ENCODE assay signal across 8 mouse cellular contexts in genomic region chr2:120352682-120353646, GRCm38 (mm10). TPM values are rescaled to one million over a fixed set of nuclear protein-coding genes. Genes with fewer than 3 reads are reported as not detected.
DNase-seq lines count a peak whose midpoint lies in the region; ATAC-seq and TF ChIP-seq lines count a peak whose summit lies in the region.

Gene Vps39 (minus strand): TSS chr2:120353137.

- H3K4me2 ChIP-seq in forebrain, embryonic 15.5 days (replicated peaks): peak within 1 kb of the TSS; percentile 54

- DNase-seq in ES-E14 (ENCODE audit: low read depth, low spot score): peak; percentile 92
- peak; percentile 86 for DNase-seq in cerebellum, adult 11-12 months
- peak; percentile 81 for DNase-seq in heart, postnatal 25 days (ENCODE audit: low spot score)
- DNase-seq in layer of hippocampus, adult 18-20 months (ENCODE audit: low spot score in 2 of 2): peak; percentile 83 to 91
- peak; percentile 85 for DNase-seq in lung, adult 2 months
- DNase-seq in thymus, adult 18-20 months: peak; percentile 79 to 86

- H3K4me1 ChIP-seq in ES-E14 (ENCODE audit: control insufficient read depth in 2 of 2, insufficient read depth in 2 of 2, low read length in 2 of 2, poor library complexity in 1 of 2): 0 out of 4 replicates have a peak, but pooled peaks cover 0 to 3% of the 10 kb centered on the region in 2 experiments
- H3K4me1 ChIP-seq in forebrain, embryonic 15.5 days: peaks cover 16% of the 10 kb centered on the region
- H3K4me1 ChIP-seq in lung, adult 2 months (ENCODE audit: control insufficient read depth, insufficient read depth, low read length): peaks cover 9% of the 10 kb centered on the region

- peaks cover 12% of the 10 kb centered on the region for H3K36me3 ChIP-seq in ES-E14 (ENCODE audit: control insufficient read depth, insufficient read depth, low read length, poor library complexity, severe bottlenecking)
- H3K36me3 ChIP-seq in forebrain, embryonic 15.5 days: peaks cover 41% of the 10 kb centered on the region

- peak; percentile 100 for ATAC-seq in forebrain, embryonic 15.5 days (replicated peaks)
- ATAC-seq in neutrophil, adult 5-6 weeks (ENCODE audit: extremely low read depth, insufficient number of reproducible peaks, low FRiP score, poor library complexity, severe bottlenecking): peak; percentile 96

- TF ChIP-seq POLR2A in lung, adult 2 months (IDR thresholded peaks at IDR 0.05; ENCODE audit: borderline replicate concordance, extremely low read depth, low read depth, low read length): peak; percentile 86; the same call in 1 of the 2 replicates

- intact Hi-C loops in heart, postnatal 25 days (cut with DNase I): loop anchor here (5.0 kb wide), 1 partner anchor 49 kb away; the partner anchor contains the start of genes Ganc and Tmem87a

- in situ Hi-C loops in ES-E14 (cut with MboI; ENCODE audit: low sequenced_read_pairs in 2 of 2, unreplicated experiment in 2 of 2): no loop called here

- no peaks in the 10 kb centered on the region for H3K27me3 ChIP-seq in forebrain, embryonic 15.5 days

- H3K9ac ChIP-seq in ES-E14 (ENCODE audit: insufficient read depth, low read depth, low read length, poor library complexity, severe bottlenecking): peak within 1 kb of the TSS; percentile 95
- H3K9ac ChIP-seq in forebrain, embryonic 15.5 days (replicated peaks): peak within 1 kb of the TSS; percentile 88

- 11% methylated on average over 44 of the region's 44 CpGs for WGBS in forebrain, embryonic 15.5 days
- 13% methylated on average over 44 of the region's 44 CpGs for WGBS in lung, adult 2 months

- no peak for TF ChIP-seq CTCF in lung, adult 2 months (IDR thresholded peaks at IDR 0.05; ENCODE audit: insufficient read depth, low read length)

- peak within 1 kb of the TSS; percentile 99 to 100 for H3K4me3 ChIP-seq in ES-E14 (ENCODE audit: insufficient read depth in 1 of 2, low read depth in 1 of 2, low read length in 2 of 2, poor library complexity in 1 of 2, severe bottlenecking in 1 of 2)
- H3K4me3 ChIP-seq in forebrain, embryonic 15.5 days: peak within 1 kb of the TSS; percentile 64
- peak within 1 kb of the TSS; percentile 92 for H3K4me3 ChIP-seq in lung, adult 2 months (replicated peaks; ENCODE audit: extremely low read depth, low read depth, low read length)

- no peak within 1 kb of the TSS for H3K27ac ChIP-seq in ES-E14 (ENCODE audit: insufficient read depth, low read depth, low read length, poor library complexity, severe bottlenecking)
- H3K27ac ChIP-seq in forebrain, embryonic 15.5 days (replicated peaks): peak within 1 kb of the TSS; percentile 57

- H3K9me3 ChIP-seq in ES-E14 (ENCODE audit: control insufficient read depth, insufficient read depth, low read depth, low read length): no peaks in the 10 kb centered on the region
- H3K9me3 ChIP-seq in forebrain, embryonic 15.5 days: no peaks in the 10 kb centered on the region

TF ChIP-seq in ES-E14, 5 proteins besides CTCF, POLR2A, EP300 and RAD21:
- 0 out of 2 replicates have a peak, but pooled peaks have one; percentile 26 for TF ChIP-seq ZNF384 (IDR thresholded peaks at IDR 0.05; ENCODE audit: low read depth, low read length)
- peak; percentile 53; the same call in 1 of the 2 replicates for TF ChIP-seq HCFC1 (IDR thresholded peaks at IDR 0.05; ENCODE audit: borderline replicate concordance, insufficient read depth, low read length)
- no peak for TF ChIP-seq MAFK (IDR thresholded peaks at IDR 0.05; ENCODE audit: insufficient read depth, low read depth, low read length)
- no peak for TF ChIP-seq CHD2 (IDR thresholded peaks at IDR 0.05; ENCODE audit: low read depth, low read length)

RNA-seq across cellular contexts. Expression of gene Vps39, which starts in this region (rescaled TPM):
- 22.4 and 27.1 TPM in 2 replicates for total RNA-seq in ES-E14 (2012; rRNA removed)
- polyA plus RNA-seq in forebrain, embryonic 15.5 days (2015; fragmentation: Nextera tagmentation; extraction: Ambion mirVana): 50.0 and 50.9 TPM in 2 replicates
- 10 to 100 TPM; 27.0 to 37.8 TPM for total RNA-seq in heart, postnatal 25 days (2021)
- total RNA-seq in layer of hippocampus, adult 18-20 months (2021): 10 to 100 TPM; 68.2 to 80.9 TPM
- polyA plus RNA-seq in lung, adult 2 months (2012; rRNA removed): 25.0 and 27.0 TPM in 2 replicates
- 52.8 and 54.6 TPM in 2 replicates for total RNA-seq in neutrophil, adult 5-6 weeks (2017)
